Mouse (Mus musculus): Measurements from ENCODE around the gene Zfp989.
"Not testable (repeated sequence)": the region's sequence is repeated elsewhere in the genome, so short reads cannot be mapped to it uniquely, and the experiment has no call there.

Zfp989 gene

DNA sequence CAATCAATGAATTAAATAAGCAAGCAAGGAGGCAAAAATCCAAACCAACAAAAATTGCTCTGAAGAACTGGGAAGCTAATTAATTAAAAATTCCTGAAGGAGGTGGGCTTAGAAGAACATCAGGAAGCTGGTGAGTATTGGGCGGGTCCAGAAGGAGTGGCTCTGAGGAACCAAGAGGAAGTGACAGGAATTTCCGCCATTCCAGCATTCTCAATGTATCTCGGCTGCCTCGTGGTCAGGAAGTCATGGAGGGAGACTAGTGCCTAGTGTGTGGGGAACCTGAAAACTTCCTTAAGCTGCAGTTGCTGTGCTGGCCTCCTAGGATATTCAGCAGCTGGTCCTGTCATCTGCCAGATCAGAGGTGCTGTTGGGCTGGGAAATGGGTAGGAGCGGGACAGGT, at the start of gene Zfp989:
Gene Zfp989, plus strand, starts transcription at position 220 of the 400 bp plus-strand sequence.
- DNase-seq (ENCODE audit: low spot score), result not testable (repeated sequence)

DNA sequence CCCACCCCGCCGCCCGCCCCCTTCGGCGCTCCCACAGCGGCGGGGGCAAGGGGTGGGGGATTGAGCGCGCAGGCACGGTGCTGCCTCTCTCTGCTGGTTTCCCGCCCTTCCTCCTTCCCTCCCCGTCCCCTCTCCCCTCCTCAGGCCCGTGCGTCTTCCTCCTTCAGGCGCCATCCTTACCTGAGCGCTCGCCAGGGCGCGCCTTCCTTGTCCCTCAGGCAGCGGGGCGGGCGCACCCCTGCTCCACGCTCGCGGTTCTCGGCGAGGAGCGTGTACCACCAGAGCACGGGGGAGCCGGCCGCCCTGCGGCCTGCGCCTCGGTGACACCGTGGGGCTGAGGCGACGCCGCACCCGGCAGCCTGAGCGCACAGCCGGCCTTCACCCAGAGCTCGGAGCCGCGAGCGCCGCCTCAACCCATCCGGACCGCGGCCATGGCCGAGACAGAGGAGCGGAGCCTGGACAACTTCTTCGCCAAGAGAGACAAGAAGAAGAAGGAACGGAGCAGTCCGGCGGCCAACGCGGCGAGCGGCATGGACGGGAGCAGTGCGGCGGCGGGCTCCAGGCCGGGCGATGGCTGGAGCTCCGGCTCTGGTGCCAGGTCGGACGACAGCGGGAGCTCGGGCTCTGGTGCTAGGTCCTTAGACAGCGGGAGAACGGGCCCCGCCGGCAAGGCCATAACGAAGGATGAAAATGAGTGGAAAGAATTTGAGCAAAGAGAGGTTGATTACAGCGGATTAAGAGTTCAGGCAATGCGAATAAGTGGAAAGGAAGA, 39.3 kb upstream of the Zfp989 start:
- DNase-seq (ENCODE audit: low spot score), result no peak

DNA sequence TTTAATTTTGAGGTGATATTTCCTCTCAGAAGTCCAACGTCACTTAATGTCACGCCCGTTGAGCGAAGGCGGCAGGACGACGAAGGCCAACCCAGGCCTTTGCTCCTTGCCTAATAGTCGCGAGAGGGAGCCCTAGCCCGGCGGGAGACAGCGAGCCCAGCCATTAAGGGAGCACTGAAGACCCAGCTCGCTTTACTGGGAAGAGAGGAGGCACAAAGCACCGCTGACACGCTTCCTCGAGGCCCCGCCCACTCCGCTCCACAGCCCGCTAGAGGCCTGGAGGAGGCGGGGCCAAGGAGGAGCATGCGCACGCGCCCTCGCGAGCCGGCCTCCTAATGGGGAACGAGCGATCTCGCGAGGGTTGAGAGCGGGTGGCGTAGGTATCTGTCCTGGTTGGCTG, 30.1 kb upstream of the Zfp989 start:
- DNase-seq (ENCODE audit: low spot score), result not testable (repeated sequence)

DNA sequence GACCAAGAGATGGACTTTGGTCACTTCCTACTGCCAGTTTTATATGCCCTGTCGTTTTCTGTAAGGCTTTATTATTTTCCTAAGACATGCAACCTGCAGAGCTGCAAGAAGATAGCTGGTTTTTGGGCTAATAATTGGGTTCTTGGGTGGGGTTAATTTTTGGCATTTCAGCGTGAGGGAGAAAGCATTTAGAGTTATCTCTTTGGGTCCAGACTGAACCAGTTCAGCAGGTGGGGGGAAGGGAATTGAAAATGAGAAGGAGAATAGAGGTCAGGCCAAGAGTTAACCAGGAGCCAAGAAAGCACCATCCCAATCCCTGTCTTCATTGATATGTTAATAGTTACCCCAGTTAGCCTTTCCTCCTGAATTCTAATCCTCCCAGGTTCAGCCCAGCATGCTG, 4.8 kb downstream of the Zfp989 start:
- DNase-seq (ENCODE audit: low spot score), result not testable (repeated sequence)

DNA sequence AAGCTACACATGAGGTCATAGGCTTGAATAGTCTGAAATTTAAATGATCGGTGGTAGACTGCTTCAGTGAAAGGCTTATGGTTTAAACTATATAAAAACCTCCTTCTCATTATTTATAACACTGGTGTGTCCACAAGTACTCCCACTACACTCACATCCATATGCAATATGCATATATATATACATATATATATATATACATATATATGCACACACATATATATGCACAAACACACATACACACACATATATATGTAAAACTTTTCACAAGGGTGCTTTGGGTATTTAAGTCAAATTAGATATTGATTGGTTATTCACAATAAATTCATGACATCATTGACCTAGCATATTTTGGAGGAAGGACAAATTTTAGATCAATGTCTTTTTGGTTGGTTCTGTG, 46.6 kb downstream of the Zfp989 start:
- not testable (repeated sequence) for DNase-seq (ENCODE audit: low spot score)

DNA sequence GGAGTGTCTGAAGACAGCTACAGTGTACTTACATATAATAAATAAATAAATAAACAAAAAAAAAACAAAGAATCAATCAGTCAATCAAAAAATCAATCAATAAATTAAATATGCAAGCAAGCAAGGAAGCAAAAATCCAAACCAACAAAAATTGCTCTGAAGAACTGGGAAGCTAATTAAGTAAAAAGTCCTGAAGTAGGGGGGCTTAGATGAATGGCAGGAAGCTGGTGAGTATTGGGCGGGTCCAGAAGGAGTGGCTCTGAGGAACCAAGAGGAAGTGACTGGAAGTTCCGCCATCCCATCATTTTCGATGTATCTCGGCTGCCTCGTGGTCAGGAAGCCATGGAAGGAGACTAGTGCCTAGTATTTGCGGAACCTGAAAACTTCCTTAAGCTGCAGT, 49.8 kb downstream of the Zfp989 start, which contains the start of gene Rex2:
Gene Rex2, plus strand, starts transcription at position 301 of the 400 bp plus-strand sequence.
- not testable (repeated sequence) for DNase-seq (ENCODE audit: low spot score)

DNA sequence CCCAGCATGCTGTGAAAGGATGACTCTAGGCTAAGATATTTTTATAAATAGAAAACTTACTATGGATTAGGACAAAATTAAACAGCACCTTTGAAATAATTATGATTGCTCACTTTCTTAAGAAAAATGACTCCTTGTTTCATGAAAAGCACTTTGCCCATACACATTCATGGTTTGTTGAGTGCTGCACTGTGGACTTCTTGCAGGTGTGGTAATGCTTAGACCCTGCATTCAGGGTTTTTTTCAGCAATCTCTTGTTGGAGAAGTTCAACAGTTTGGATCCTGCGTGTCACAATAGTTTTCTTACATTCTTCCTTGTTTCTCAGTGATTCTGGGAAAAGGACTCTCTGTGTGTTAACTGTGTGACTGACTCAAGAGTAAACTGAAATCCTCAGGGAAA, 54.6 kb downstream of the Zfp989 start:
- DNase-seq (ENCODE audit: low spot score), result not testable (repeated sequence)

DNA sequence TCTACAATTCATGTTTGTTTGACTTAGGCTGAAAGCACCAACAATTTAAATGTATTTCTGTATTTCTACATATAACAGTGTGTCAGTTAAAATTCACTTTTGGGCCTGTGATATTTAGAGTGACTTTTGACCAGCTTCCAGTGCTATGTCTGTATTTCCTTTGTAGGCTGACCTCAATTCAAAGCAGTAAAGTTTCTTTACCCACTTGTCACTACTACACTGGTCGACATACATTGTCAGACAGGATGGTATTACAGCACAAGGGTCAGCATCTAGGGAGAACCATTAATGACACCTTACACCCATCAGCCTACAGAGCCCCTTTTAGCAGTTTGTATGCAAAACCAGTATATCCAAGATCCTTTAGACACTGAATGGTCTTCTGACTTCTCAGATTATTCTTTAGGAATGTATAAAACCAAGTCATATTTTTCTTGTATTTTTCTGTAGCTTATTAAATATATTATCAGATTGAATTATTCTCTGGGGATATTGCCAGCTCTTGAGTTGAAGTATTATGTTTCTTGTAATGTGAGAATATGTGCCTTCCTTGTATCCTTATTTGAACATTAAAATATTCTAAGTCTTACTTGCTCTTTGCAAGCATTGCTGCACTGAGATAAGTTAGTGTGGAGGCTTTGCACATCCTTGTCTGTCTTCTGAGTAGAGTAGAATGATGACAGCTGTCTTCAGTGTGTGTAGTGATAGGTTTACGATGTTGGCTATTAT, 59.7 kb downstream of the Zfp989 start:
- not testable (repeated sequence) for DNase-seq (ENCODE audit: low spot score)
